Mouse (Mus musculus) monocyte, adult 5-6 weeks (primary cell): ENCODE results near the gene Mrpl19. TPM values are rescaled to one million over a fixed set of nuclear protein-coding genes. Genes with fewer than 3 reads are reported as not detected.

Experiments used
- ATAC-seq: fragments of 153-309, 156-312 bp; replicated peaks from 2 replicates; pipeline ENCODE4 v1.8.0; 2017; ENCODE audit warnings: mild to moderate bottlenecking; ENCODE audit not compliant: low TSS enrichment, insufficient number of reproducible peaks, severe bottlenecking, poor library complexity, low FRiP score
- total RNA-seq: library from RNA; stranded (forward); fragments of 200-1000, 200-491, 200-594 nt; gene quantifications from 3 replicates; pipeline ENCODE4 v1.2.3, GENCODE M21; 2017

Mrpl19 gene
- total RNA-seq, result 3.8 to 9.1 TPM (median 9.1 TPM) in 3 replicates

DNA sequence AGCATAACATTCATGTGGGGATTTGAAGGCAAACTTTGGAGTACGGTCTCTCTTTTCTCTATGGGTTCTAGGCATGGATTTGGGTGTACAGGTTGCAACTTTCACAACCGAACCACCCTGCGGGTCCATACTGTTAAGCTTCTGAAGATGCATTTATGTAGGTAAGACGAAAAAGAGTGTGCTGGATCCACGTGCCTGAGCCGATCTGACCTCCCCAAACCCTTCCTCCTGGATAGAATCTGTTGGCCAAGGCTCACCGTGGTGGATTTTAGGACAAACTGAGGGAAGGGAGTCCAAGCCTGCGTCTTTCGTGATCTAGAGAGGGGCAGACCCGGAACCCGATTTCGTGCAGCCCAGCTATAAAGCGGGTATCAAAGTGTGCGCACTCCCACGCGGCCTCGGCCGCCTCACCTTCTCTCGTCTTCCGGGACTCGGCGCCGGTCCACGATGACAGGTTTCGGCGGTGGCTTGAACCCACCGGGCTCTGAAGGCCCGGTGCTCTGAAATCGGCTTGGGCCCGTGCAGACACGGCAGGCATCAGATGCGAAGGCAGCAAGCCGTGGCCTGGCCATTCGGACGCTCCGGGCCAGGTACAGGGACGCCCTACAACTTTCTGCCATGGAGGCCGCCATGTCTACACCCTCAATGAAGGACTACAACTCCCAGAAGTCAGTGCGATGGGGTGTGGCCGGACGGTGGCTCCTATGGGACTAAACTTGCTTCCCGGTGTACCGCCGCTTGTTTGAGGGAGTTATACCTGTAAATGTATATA, at the start of gene Mrpl19:
Gene Mrpl19, minus strand, starts transcription at position 663 of the 772 bp plus-strand sequence.
- ATAC-seq, result peak; percentile 95

GRCm38 (mm10) chr6:82012392-82012791, 46.6 kb upstream of the Mrpl19 start:
- ATAC-seq, result no peak

- no peak for ATAC-seq
Observed at GRCm38 (mm10) chr6:81990049-81990810, 24.5 kb upstream of the Mrpl19 start.

DNA sequence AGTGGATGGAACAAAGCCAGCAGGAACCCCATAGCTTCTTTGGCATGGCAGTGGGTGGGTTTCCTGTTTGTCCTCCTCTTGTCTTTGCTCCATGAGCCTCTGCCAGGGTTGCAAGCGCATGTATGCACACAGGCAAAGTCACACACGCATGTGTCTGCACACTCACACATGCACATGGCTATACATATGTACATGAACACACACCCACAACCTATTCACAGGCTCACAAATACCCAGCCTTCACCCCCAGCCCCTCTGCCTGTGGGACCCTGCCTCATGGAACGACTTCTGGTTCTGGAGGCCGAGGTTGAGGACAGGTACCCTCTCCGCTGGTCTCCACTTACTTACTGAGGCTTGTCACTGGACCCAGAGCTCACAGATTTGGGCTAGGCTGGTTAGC, 22.6 kb upstream of the Mrpl19 start:
- ATAC-seq, result no peak

GRCm38 (mm10) chr6:81987580-81987979, 21.8 kb upstream of the Mrpl19 start:
- no peak for ATAC-seq

DNA sequence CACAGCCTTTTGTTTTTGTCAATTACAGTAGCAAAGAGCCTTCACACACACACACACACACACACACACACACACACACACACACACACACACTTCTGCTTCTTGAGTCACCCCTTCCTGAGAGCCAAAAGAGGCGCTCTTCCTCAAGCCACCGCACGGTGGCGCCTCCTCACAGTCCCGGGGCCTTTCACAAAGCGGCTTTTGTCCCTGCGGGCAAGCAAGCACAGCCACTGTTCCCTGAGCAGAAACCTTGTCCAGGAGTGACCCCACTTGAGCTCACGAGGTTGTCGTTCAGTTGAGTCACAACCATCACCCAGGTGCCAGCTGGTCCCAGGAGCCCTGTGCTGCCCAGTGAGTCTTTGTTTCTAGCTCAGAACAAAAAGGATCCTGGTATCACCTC, 21.3 kb upstream of the Mrpl19 start:
- peak; percentile 73 for ATAC-seq

DNA sequence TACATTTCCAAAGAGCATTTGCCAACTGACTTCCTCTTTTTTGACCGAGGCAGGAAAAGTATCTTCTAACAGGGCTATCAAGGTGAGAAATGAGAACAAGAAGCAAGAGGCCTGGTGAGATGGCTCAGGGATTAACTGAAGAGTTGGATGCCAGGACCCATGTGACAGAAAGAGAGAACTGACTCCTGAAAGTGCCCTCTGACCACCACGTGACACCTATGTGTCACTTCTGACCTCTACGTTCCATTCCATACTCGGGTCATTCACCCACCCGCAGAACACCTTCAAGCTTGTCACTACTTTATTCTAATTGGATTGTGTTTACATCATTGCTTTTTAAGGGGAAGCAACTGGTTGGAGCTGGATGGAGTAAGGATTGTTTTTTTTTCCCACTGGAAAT, 20.8 kb upstream of the Mrpl19 start:
- no peak for ATAC-seq

DNA sequence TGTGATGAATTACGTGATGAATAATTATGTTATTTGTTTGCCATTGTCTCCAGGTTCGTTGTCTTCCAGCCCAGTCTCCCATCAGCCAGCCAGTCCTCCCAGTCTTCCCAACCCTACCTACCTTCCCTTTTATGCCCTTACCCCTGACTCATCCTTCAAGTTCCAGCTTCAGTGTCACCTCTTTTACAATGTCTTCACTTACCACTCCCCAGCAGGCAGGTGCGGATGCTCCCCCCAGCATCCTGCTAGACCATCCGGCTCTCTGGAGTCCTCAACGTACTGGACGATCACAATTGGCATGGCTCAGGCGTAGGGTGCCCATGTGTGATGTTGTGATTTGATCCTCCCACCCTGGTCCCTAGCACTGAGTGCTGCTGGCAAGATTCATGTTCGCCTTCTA, 20.4 kb upstream of the Mrpl19 start:
- ATAC-seq, result no peak

GRCm38 (mm10) chr6:81979286-81979685, 13.5 kb upstream of the Mrpl19 start:
- no peak for ATAC-seq

- no peak for ATAC-seq
Observed at GRCm38 (mm10) chr6:81975971-81976621, 10.3 kb upstream of the Mrpl19 start.

GRCm38 (mm10) chr6:81972595-81972994, 6.8 kb upstream of the Mrpl19 start:
- ATAC-seq, result no peak

DNA sequence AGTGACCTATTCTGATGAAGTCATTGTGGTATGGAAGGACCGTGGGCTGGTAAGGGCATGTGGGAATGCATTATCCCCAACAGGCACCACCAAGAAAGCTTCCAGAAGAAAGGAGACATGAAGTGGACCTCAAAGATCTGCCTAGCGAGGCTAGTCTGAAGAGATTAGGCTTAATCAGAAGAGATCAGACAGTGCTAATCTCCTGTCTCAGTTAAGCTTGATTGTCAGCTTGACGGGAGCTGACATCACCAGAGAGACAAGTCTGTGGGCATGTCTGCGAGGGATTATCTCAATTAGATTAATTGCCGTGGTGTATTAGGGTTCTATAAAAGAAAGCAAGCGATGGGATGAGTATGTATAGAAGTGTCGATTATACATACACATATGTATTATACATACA, 5.4 kb upstream of the Mrpl19 start:
- ATAC-seq, result no peak

DNA sequence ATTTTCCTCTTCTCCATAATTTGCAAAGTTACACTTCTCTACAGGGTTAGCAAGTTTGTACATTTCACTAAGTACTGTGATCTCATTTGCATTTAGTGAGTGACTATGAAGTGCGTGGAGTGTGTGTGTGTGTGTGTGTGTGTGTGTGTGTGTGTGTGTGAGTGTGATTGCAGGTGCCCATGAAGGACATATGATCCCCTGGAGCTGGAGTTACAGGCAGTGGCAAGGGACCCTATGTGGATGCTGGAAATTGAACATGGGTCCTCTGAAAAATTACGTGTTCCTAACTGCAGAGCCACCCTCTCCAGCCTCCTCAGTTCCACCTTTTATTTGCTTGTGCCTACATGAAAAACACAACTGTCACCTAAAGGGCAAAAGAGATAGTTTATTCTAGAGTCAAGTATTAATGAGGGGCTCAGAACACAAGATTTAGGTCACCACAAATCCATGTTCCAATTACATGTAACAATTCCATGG, 348 bp upstream of the Mrpl19 start:
- ATAC-seq, result no peak

- ATAC-seq, result no peak
Observed at GRCm38 (mm10) chr6:81960284-81960683, 5.5 kb downstream of the Mrpl19 start.

- no peak for ATAC-seq
Observed at GRCm38 (mm10) chr6:81959866-81960265, 5.9 kb downstream of the Mrpl19 start.

- no peak for ATAC-seq
Observed at GRCm38 (mm10) chr6:81957992-81958391, 7.8 kb downstream of the Mrpl19 start.

DNA sequence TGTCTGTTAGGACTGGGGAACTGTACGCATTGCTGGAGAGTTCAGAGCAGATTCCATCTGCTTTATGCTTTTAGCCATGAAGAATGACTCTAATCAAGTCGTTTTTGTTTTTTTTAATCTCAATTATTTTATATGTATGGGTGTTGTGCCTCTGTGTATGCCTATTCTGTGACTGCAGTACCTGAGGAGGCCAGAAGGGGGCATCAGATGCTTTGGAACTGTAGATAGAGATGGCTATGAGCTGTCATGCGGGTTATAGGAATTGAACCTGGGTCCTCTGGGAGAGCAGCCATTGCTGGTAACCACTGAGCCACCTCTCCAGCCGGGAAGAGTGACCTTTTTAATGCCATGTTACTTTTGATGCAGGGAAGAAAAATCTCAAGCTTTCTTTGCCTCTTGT, 9.4 kb downstream of the Mrpl19 start:
- no peak for ATAC-seq

DNA sequence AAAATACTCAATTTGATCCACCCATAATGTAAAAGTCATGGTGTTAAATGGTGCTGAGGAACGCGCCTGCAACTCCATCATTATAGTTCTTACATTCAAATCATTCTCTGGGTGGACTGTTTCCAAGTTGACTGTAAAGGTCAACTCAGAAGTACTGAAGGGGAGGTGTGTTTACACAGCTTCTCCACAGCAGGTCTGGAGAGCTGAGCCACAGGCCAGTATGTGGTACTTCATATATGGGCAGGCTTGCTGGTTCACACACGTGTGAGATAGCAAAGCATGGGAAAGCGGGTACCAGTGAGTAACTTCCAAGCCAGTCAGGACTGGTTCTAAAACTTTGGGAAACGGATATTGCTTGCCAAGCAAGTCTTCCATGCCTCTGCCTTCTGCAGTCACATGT, 10.6 kb downstream of the Mrpl19 start:
- ATAC-seq, result no peak

DNA sequence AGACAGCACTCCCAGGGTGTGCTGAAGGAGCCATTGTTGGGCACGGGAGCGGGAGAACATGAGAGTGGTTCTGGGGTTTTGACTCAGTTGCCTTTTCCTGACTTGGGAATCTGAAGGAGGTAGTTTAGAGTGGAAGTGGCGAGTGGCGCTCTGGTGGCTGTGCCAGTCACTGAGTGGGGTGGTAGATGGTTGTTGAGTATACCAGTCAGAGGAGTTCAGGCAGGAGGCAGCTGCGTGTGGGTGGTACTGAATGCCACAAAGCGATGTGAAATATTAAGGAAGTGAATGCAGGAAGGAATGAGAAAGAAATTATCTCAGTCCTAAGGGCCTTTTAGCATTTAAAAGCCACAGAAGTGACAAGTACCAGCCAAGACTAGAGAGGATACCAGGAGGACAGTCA, 18.9 kb downstream of the Mrpl19 start:
- ATAC-seq, result no peak

DNA sequence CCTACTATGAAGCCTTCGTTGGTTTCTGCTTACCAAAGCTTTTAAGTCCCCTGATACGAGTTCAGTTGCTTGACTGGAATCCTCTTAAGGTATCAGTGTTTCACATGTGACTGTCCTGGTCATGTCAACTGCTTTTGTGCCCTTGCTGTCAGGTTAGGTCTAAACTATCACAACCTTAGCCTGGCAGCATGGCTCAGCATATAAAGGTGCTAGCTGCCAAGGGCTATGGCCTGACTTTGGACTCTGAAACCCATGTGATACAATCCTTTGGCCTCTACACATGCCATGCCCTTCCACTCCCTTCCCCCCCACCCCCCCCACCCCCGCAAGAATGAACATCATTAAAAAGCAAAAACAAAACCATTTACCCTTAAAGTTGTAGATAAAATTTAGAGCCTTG, 21.3 kb downstream of the Mrpl19 start:
- no peak for ATAC-seq
